Mouse (Mus musculus): ENCODE measurements around the gene Mxra7.

Mxra7 gene

GRCm38 (mm10) chr11:116819932-116820593, 7.8 kb downstream of the Mxra7 start:
- DNase-seq (ENCODE audit: low spot score in 2 of 2): no peak

DNA sequence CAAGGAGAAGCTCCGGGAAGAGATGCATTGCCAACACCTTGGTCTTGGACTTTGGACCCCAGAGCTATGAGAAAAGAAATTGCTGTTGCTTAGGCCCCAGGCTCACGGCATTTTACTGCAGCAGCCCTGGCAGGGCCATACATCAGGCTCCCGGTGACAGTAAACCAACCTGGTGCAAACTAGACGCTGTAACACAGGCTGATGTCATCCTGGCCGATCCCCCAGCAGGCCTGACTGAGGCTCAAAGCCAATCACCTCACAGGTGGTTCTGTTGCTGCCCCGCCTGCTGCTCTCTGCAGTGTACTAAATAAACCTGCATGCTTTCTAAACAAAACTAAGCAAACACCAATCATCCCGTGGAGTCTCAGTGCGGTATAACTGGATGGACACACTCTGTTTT, 9.1 kb downstream of the Mxra7 start:
- no peak for DNase-seq (ENCODE audit: low spot score in 2 of 2)

DNA sequence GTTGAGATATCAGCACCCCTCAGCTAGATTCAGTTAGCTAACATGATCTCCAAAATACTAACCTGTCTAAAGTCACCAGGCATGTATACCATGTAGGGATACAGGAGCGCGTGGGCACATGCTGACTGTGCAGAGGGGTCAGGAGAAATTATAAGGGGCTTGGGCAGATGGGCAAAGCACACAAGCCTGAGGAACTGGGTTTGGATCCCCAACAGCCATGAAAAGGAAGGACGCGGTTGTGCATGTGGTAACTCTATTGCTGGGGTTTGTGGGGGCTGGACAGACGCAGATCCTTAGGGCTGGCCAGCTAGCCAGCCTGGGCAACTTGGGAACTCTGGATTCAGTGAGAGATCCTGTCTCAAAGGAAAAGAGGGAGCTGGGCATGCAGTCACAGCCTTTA, 10.3 kb downstream of the Mxra7 start:
- DNase-seq (ENCODE audit: low spot score in 2 of 2): no peak

DNA sequence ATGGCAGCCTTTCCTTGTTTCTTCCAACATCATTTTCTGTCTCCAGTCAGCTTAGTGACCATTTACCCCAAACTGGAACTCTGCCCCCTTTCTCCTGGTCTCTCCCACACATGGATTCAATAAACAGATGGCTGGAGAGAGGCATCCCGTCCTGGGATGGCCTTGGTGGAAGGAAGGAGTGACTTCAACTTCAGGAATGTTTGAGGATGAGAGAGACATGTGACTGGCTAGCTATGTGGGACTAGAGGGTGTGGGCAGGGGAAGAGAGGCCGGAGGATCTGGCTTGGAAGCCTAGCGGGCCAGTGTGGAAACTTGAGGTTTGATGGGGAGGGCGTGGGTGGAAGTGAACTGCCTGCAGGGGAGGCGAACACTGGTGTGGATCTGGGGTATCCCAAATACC, 11.1 kb downstream of the Mxra7 start:
- DNase-seq (ENCODE audit: low spot score in 2 of 2): peak in 1 of 2 experiments; percentile 62

GRCm38 (mm10) chr11:116814884-116815415, 12.9 kb downstream of the Mxra7 start:
- no peak for DNase-seq (ENCODE audit: low spot score in 2 of 2)

- peak; percentile 68 to 73 for DNase-seq (ENCODE audit: low spot score in 2 of 2)
Observed at GRCm38 (mm10) chr11:116814076-116814883, 13.6 kb downstream of the Mxra7 start.

DNA sequence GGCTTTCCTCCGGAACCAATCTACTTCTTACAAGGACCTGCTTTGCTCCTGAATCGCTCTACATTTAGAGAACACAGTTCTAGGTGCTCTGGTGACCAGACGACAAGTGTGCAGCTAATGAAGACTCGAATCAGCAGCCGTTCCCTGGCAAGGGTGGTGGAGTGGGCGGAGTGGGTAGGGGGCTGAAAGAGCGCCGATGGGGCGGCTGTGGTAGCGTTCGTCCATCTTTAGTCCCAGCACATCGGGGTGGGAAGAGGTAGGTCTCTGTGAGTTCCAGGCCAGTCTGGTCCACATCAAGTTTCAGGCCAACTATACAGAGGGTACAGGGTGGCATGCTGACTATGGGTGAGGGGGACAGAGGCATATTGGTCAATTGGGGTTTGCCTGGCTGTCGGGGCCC, 14.2 kb downstream of the Mxra7 start:
- no peak for DNase-seq (ENCODE audit: low spot score in 2 of 2)

DNA sequence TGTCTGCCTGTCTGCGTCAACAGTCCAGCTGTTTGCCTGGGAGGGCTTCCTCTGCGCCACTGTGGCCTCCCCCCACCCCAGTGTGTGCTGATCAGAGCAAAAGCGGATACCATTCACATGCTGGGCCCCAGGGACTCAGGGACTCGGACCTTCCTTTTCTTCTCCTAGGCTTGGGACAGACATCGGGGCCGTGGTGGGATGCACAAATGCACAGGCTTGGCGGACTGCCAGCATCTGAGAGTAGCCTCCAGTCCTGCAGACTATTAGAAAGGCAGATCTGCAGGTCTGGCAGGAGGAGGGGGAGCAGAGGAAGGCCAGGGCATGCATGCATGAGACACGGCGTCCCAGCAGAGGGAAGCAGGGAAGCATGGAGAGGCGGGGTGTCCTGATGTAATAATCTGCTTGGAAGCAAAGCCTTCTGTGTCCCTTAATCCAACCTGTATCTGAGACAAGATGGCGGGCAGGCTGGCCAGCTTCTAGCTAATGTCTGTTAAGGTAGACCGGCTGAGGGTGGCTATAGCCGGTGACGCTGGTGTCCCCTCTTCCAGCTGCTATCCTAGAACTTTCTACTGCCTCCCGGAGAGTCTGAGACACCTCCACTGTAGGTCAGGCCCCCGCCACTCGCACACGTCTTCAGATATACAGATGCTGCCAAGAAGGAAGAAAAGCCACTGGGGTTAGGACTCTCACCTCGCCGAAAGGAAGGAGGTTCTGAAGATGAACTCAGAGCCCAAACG, 14.9 kb downstream of the Mxra7 start:
- no peak for DNase-seq (ENCODE audit: low spot score in 2 of 2)

GRCm38 (mm10) chr11:116810983-116811901, 16.6 kb downstream of the Mxra7 start:
- DNase-seq (ENCODE audit: low spot score in 2 of 2): peak in 1 of 2 experiments; percentile 61

GRCm38 (mm10) chr11:116810528-116810927, 17.3 kb downstream of the Mxra7 start:
- DNase-seq (ENCODE audit: low spot score in 2 of 2): no peak

- no peak for DNase-seq (ENCODE audit: low spot score in 2 of 2)
Observed at GRCm38 (mm10) chr11:116809520-116809919, 18.3 kb downstream of the Mxra7 start.

GRCm38 (mm10) chr11:116808811-116809395, 18.9 kb downstream of the Mxra7 start:
- DNase-seq (ENCODE audit: low spot score in 2 of 2): no peak

GRCm38 (mm10) chr11:116807938-116808606, 19.8 kb downstream of the Mxra7 start:
- peak; percentile 75 to 88 for DNase-seq (ENCODE audit: low spot score in 2 of 2)

GRCm38 (mm10) chr11:116807526-116807925, 20.3 kb downstream of the Mxra7 start:
- no peak for DNase-seq (ENCODE audit: low spot score in 2 of 2)

- DNase-seq (ENCODE audit: low spot score in 2 of 2): no peak
Observed at GRCm38 (mm10) chr11:116807116-116807515, 20.7 kb downstream of the Mxra7 start.

DNA sequence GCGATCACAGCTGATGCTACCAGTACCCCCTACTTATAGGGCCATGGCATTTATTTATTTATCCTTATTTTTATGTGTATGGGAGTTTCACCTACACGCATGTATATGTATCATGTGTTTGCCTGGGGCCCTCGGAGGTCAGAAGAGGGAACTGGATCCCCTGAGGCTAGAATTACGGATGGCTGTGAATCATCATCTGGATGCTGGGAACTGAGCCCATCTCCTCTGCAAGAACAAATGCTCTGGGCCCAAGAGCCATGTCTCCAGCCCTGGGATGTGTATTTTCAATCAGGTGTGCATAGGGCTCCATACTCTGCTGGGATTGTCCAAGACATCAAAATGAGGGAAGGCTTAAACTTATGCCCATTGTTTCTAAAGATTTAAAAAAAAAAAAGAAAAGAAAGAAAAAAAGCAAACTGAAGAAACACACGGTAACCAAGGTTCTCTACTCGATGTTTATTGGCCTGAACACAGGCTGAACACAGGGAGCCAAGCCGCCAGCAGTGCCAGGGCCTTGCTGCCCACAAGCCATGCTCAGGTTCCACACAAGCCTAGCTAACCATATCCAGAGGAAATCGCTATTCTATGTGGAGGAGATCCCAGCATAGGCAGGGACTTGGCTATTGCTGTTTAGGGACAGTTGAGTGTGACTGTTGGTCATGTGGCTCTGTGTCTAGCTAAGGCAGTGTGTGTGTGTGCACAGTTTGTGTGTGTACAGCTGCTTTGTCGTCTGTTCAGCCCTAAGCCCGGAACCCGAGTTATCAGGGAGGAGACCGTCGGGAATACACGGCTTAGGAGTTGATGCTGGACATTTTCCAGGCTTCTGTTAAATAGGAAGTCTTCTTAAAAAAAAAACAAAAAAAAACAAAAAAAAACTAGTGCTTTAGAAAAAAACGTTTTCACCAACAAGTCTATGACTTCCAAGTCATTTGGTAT, 21.4 kb downstream of the Mxra7 start:
- DNase-seq (ENCODE audit: low spot score in 2 of 2): no peak

GRCm38 (mm10) chr11:116802709-116803108, 25.1 kb downstream of the Mxra7 start:
- no peak for DNase-seq (ENCODE audit: low spot score in 2 of 2)

GRCm38 (mm10) chr11:116801106-116801505, 26.7 kb downstream of the Mxra7 start:
- no peak for DNase-seq (ENCODE audit: low spot score in 2 of 2)

DNA sequence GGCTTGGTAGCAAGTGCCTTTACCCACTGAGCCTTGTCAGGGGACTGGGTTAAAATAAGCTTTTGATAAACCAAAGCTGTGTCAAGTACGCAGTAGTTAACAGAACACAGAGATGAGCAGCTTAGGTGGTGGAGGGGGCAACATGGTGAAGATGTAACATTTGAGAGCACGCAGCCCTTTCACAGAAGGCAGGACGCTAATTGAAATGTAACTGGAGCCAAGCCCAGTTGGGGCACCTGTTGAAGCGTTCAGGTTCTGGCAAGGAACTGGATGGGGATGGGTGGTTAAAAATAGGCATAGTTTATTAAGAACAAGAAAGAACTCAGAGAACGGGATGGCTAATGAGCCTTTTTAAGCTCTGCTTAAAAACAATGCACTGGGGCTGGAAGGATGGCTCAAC, 28.5 kb downstream of the Mxra7 start:
- no peak for DNase-seq (ENCODE audit: low spot score in 2 of 2)

All from urinary bladder, postnatal 4 days (tissue).